Mouse (Mus musculus): ENCODE measurements around the gene Slc6a16.

GRCm38 (mm10) chr7:45273672-45274071 lies 32.8 kb downstream of the Slc6a16 start:
- no peak for TF ChIP-seq CTCF (IDR thresholded peaks at IDR 0.05; ENCODE audit: low read depth, low read length)
- no peak for TF ChIP-seq POLR2A (IDR thresholded peaks at IDR 0.05; ENCODE audit: extremely low read depth, insufficient read depth, low read length)

All from liver, adult 2 months (tissue).